Mouse (Mus musculus) intestine, embryonic 14.5 days (tissue): Measurements from ENCODE around the gene Eftud2. TPM values are rescaled to one million over a fixed set of nuclear protein-coding genes. Genes with fewer than 3 reads are reported as not detected.

Source experiments
- ATAC-seq: fragments of 200-750 bp; cut with Nextera tagmentation; replicated peaks from 2 replicates; pipeline ENCODE4 v1.8.0; 2017; ENCODE audit warnings: low read depth, moderate number of reproducible peaks, moderate TSS enrichment, moderate library complexity; ENCODE audit not compliant: low FRiP score, low TSS enrichment
- DNase-seq: peaks from one replicate; pipeline ENCODE4 v3.0.0-alpha.2; 2018; ENCODE audit warnings: low spot score
- H3K27ac ChIP-seq: fragments of 300-500 bp; sonication (generic); 2 replicates; pipeline ENCODE4 v1.5.1; 2014; ENCODE audit warnings: low read depth, mild to moderate bottlenecking, control low read depth
- H3K27me3 ChIP-seq: fragments of 300-500 bp; sonication (generic); replicated peaks from 2 replicates; pipeline ENCODE4 v1.6.1; 2014; ENCODE audit warnings: low read length, control low read depth; ENCODE audit not compliant: control insufficient read depth, insufficient read depth
- H3K36me3 ChIP-seq: fragments of 300-500 bp; sonication (generic); 2 replicates; pipeline ENCODE4 v1.6.1; 2014; ENCODE audit warnings: low read length, control low read depth; ENCODE audit not compliant: control insufficient read depth, insufficient read depth
- H3K4me1 ChIP-seq: fragments of 300-500 bp; sonication (generic); replicated peaks from 2 replicates; pipeline ENCODE4 v1.6.1; 2014; ENCODE audit warnings: low read length, control low read depth, mixed read lengths; ENCODE audit not compliant: control insufficient read depth, insufficient read depth
- H3K4me2 ChIP-seq: fragments of 300-500 bp; sonication (generic); 2 replicates; pipeline ENCODE4 v1.6.1; 2014; ENCODE audit warnings: low read length
- H3K4me3 ChIP-seq: fragments of 300-500 bp; sonication (generic); 2 replicates; pipeline ENCODE4 v1.5.1; 2014; ENCODE audit warnings: low read depth, low read length, control low read depth, mixed read lengths
- H3K9ac ChIP-seq: fragments of 300-500 bp; sonication (generic); 2 replicates; pipeline ENCODE4 v1.6.1; 2014; ENCODE audit warnings: mild to moderate bottlenecking, low read length
- H3K9me3 ChIP-seq: fragments of 300-500 bp; sonication (generic); 2 replicates; pipeline ENCODE4 v1.6.1; 2016; ENCODE audit warnings: low read length, control low read depth; ENCODE audit not compliant: control insufficient read depth
- WGBS: fragments of 180-500 bp; shearing (Covaris S2); extraction: QIAGEN DNeasy Blood & Tissue Kit; methylation state at CpG from one replicate; pipeline ENCODE4 v1.1.7; 2014; 5-methylcytosine and 5-hydroxymethylcytosine counted together
- polyA plus RNA-seq: library from polyadenylated mRNA; unstranded; fragments of >200 nt; fragmentation: Nextera tagmentation; extraction: Ambion mirVana; gene quantifications from 2 replicates; pipeline ENCODE4 v1.2.1, GENCODE M21; 2014

Eftud2 gene
- polyA plus RNA-seq, 1 experiment from 2014 or later, result 184 TPM

GRCm38 (mm10) chr11:102902107-102902506 is 21.3 kb upstream of the Eftud2 start:
- ATAC-seq, result no peak

GRCm38 (mm10) chr11:102901199-102901598 is 20.4 kb upstream of the Eftud2 start:
- no peaks in the 10 kb centered on the region for H3K9me3 ChIP-seq
- H3K27ac ChIP-seq, result no peak overlapping the region
- no peak for ATAC-seq
- DNase-seq, result no peak
- H3K27me3 ChIP-seq, result no peaks in the 10 kb centered on the region; the same call in 1 of the 2 replicates
- H3K9ac ChIP-seq, result no peak overlapping the region
- H3K4me2 ChIP-seq, result no peak overlapping the region
- H3K36me3 ChIP-seq, result peaks cover 14% of the 10 kb centered on the region
- 0 out of 2 replicates have a peak, but pooled peaks cover 4% of the 10 kb centered on the region for H3K4me1 ChIP-seq
- WGBS, result 73% methylated on average over 4 of the region's 4 CpGs
- H3K4me3 ChIP-seq, result no peak overlapping the region

More at GRCm38 (mm10) chr11:102902107-102902506, 21.3 kb upstream of the Eftud2 start:
- no peak overlapping the region for H3K4me3 ChIP-seq
- no peak for DNase-seq
- 80% methylated on average over 5 of the region's 5 CpGs for WGBS
- H3K9ac ChIP-seq, result no peak overlapping the region
- no peak overlapping the region for H3K27ac ChIP-seq
- H3K4me1 ChIP-seq, result 0 out of 2 replicates have a peak, but pooled peaks cover 4% of the 10 kb centered on the region
- no peak overlapping the region for H3K4me2 ChIP-seq
- H3K36me3 ChIP-seq, result peaks cover 21% of the 10 kb centered on the region
- H3K27me3 ChIP-seq, result no peaks in the 10 kb centered on the region
- no peaks in the 10 kb centered on the region for H3K9me3 ChIP-seq

GRCm38 (mm10) chr11:102900763-102901162 is 20.0 kb upstream of the Eftud2 start, which contains the start of gene Gfap:
TSS of gene Gfap (minus strand) at chr11:102900912.
- H3K4me2 ChIP-seq, result no peak within 1 kb of the TSS
- H3K27me3 ChIP-seq, result peaks cover under 1% of the 10 kb centered on the region; the same call in 1 of the 2 replicates
- WGBS, result 14% methylated on average over 7 of the region's 7 CpGs
- H3K9me3 ChIP-seq, result no peaks in the 10 kb centered on the region
- peaks cover 10% of the 10 kb centered on the region for H3K36me3 ChIP-seq
- no peak within 1 kb of the TSS for H3K27ac ChIP-seq
- peak; percentile 49; the same call in 1 of the 2 replicates for ATAC-seq
- H3K9ac ChIP-seq, result no peak within 1 kb of the TSS
- DNase-seq, result peak; percentile 95
- H3K4me3 ChIP-seq, result no peak within 1 kb of the TSS
- 0 out of 2 replicates have a peak, but pooled peaks cover 4% of the 10 kb centered on the region for H3K4me1 ChIP-seq

- Histone ChIP-seq H3K9ac (no peak overlapping the region), H3K9me3 (no peaks in the 10 kb centered on the region), H3K36me3 (no peaks in the 10 kb centered on the region), H3K4me2 (no peak overlapping the region), H3K27me3 (peaks cover 12% of the 10 kb centered on the region), H3K4me1 (0 out of 2 replicates have a peak, but pooled peaks cover 4% of the 10 kb centered on the region), H3K4me3 (no peak overlapping the region), H3K27ac (no peak overlapping the region)
- WGBS, result 72% methylated on average over 9 of the region's 9 CpGs
- no peak for DNase-seq
- no peak for ATAC-seq
Observed at GRCm38 (mm10) chr11:102898408-102898807, 17.6 kb upstream of the Eftud2 start.

GRCm38 (mm10) chr11:102896641-102897040 is 15.9 kb upstream of the Eftud2 start:
- Histone ChIP-seq H3K4me2 (no peak overlapping the region), H3K36me3 (no peaks in the 10 kb centered on the region), H3K4me3 (no peak overlapping the region), H3K27ac (no peak overlapping the region), H3K9ac (no peak overlapping the region), H3K27me3 (peaks cover 12% of the 10 kb centered on the region), H3K4me1 (0 out of 2 replicates have a peak, but pooled peaks cover 7% of the 10 kb centered on the region), H3K9me3 (no peaks in the 10 kb centered on the region)
- WGBS, result 73% methylated on average over 20 of the region's 20 CpGs
- DNase-seq (no peak), ATAC-seq (no peak)

GRCm38 (mm10) chr11:102895779-102896178 is 15.0 kb upstream of the Eftud2 start:
- no peak overlapping the region for H3K9ac ChIP-seq
- no peak for DNase-seq
- H3K4me1 ChIP-seq, result 0 out of 2 replicates have a peak, but pooled peaks cover 7% of the 10 kb centered on the region

GRCm38 (mm10) chr11:102894716-102895115 is 13.9 kb upstream of the Eftud2 start:
- no peaks in the 10 kb centered on the region for H3K9me3 ChIP-seq
- H3K9ac ChIP-seq, result no peak overlapping the region
- ATAC-seq, result no peak
- DNase-seq, result no peak
- H3K27ac ChIP-seq, result no peak overlapping the region
- H3K36me3 ChIP-seq, result no peaks in the 10 kb centered on the region
- H3K4me3 ChIP-seq, result no peak overlapping the region
- H3K4me2 ChIP-seq, result no peak overlapping the region
- H3K27me3 ChIP-seq, result peaks cover 12% of the 10 kb centered on the region
- WGBS, result 88% methylated on average over 4 of the region's 4 CpGs
- 0 out of 2 replicates have a peak, but pooled peaks cover 7% of the 10 kb centered on the region for H3K4me1 ChIP-seq

More at GRCm38 (mm10) chr11:102895779-102896178, 15.0 kb upstream of the Eftud2 start:
- ATAC-seq, result no peak
- peaks cover 12% of the 10 kb centered on the region for H3K27me3 ChIP-seq
- H3K9me3 ChIP-seq, result no peaks in the 10 kb centered on the region
- H3K4me3 ChIP-seq, result no peak overlapping the region
- no peaks in the 10 kb centered on the region for H3K36me3 ChIP-seq
- no peak overlapping the region for H3K27ac ChIP-seq
- WGBS, result 69% methylated on average over 9 of the region's 9 CpGs
- H3K4me2 ChIP-seq, result no peak overlapping the region

- DNase-seq (peak; percentile 83), ATAC-seq (peak; percentile 77)
- peak overlapping the region; percentile 68 for H3K4me2 ChIP-seq
- 3% methylated on average over 43 of the region's 43 CpGs for WGBS
- H3K36me3 ChIP-seq, result no peaks in the 10 kb centered on the region
- no peaks in the 10 kb centered on the region for H3K9me3 ChIP-seq
- peaks cover 12% of the 10 kb centered on the region for H3K27me3 ChIP-seq
- 0 out of 2 replicates have a peak, but pooled peaks cover 7% of the 10 kb centered on the region for H3K4me1 ChIP-seq
- H3K4me3 ChIP-seq, result peak overlapping the region; percentile 37
- no peak overlapping the region for H3K27ac ChIP-seq
- H3K9ac ChIP-seq, result peak overlapping the region; percentile 39
Observed at GRCm38 (mm10) chr11:102893015-102893651, 12.3 kb upstream of the Eftud2 start.
